15 mouse cellular contexts compared by ENCODE assay signal in genomic region chr4:81129874-81130273, GRCm38 (mm10).
DNase-seq lines count a peak whose midpoint lies in the region; ATAC-seq lines count a peak whose summit lies in the region.
"Had no signal": no experiment of that assay in that cellular context is flagged by ENCODE, and none has a peak within 500 bp of the region (broad histone marks: within the 10 kb centered on the region; RNA-seq: fewer than 3 reads in every experiment).

No protein-coding gene starts in this region.

- no peak overlapping the region for H3K27ac ChIP-seq in kidney, embryonic 14.5 days (ENCODE audit: low read depth, low read length)
- H3K27ac ChIP-seq in liver, embryonic 11.5 days (ENCODE audit: low read depth, low read length): no peak overlapping the region
- H3K27ac ChIP-seq: hindbrain, embryonic 10.5 days; limb, embryonic 12.5 days; midbrain, embryonic 12.5 days had no signal

- H3K4me2 ChIP-seq in kidney, embryonic 14.5 days (replicated peaks; ENCODE audit: low read depth, low read length): no peak overlapping the region
- no peak overlapping the region for H3K4me2 ChIP-seq in liver, embryonic 11.5 days
- H3K4me2 ChIP-seq: limb, embryonic 12.5 days; midbrain, embryonic 12.5 days had no signal

- ATAC-seq in kidney, embryonic 14.5 days (ENCODE audit: low FRiP score, low TSS enrichment): peak; percentile 86; the same call in 1 of the 2 replicates
- ATAC-seq in liver, embryonic 11.5 days (replicated peaks; ENCODE audit: low FRiP score): no peak
- ATAC-seq: forebrain, embryonic 14.5 days; Patski had no signal

- H3K9me3 ChIP-seq in kidney, embryonic 14.5 days (ENCODE audit: control insufficient read depth, low read length): 0 out of 2 replicates have a peak, but pooled peaks cover 6% of the 10 kb centered on the region
- H3K9me3 ChIP-seq in liver, embryonic 11.5 days (ENCODE audit: control insufficient read depth, low read length): no peaks in the 10 kb centered on the region
- H3K9me3 ChIP-seq: limb, embryonic 12.5 days; midbrain, embryonic 12.5 days had no signal

- no peaks in the 10 kb centered on the region for H3K36me3 ChIP-seq in kidney, embryonic 14.5 days (ENCODE audit: control insufficient read depth, insufficient read depth, low read length)
- H3K36me3 ChIP-seq in liver, embryonic 11.5 days (ENCODE audit: control insufficient read depth, insufficient read depth, low read length): no peaks in the 10 kb centered on the region
- H3K36me3 ChIP-seq: hindbrain, embryonic 10.5 days; limb, embryonic 12.5 days; midbrain, embryonic 12.5 days had no signal

- WGBS in kidney, embryonic 14.5 days: 23% methylated on average over 2 of the region's 2 CpGs
- 55% methylated on average over 2 of the region's 2 CpGs for WGBS in liver, embryonic 11.5 days

- no peaks in the 10 kb centered on the region for H3K4me1 ChIP-seq in kidney, embryonic 14.5 days (ENCODE audit: control insufficient read depth, insufficient read depth, low read length)
- H3K4me1 ChIP-seq in liver, embryonic 11.5 days (replicated peaks; ENCODE audit: control insufficient read depth, insufficient read depth, low read length): no peaks in the 10 kb centered on the region
- H3K4me1 ChIP-seq: hindbrain, embryonic 10.5 days; limb, embryonic 12.5 days; midbrain, embryonic 12.5 days had no signal

- no peak overlapping the region for H3K4me3 ChIP-seq in kidney, embryonic 14.5 days (ENCODE audit: low read length)
- H3K4me3 ChIP-seq in liver, embryonic 11.5 days (ENCODE audit: low read depth, low read length): no peak overlapping the region
- H3K4me3 ChIP-seq: hindbrain, embryonic 10.5 days; limb, embryonic 12.5 days; midbrain, embryonic 12.5 days had no signal

- H3K9ac ChIP-seq in kidney, embryonic 14.5 days (ENCODE audit: low read depth, low read length): no peak overlapping the region
- no peak overlapping the region for H3K9ac ChIP-seq in liver, embryonic 11.5 days (ENCODE audit: low read depth, low read length)
- H3K9ac ChIP-seq: limb, embryonic 12.5 days; midbrain, embryonic 12.5 days had no signal

- no peaks in the 10 kb centered on the region for H3K27me3 ChIP-seq in kidney, embryonic 14.5 days (ENCODE audit: control insufficient read depth, insufficient read depth, low read length)
- no peaks in the 10 kb centered on the region for H3K27me3 ChIP-seq in liver, embryonic 11.5 days (replicated peaks; ENCODE audit: control insufficient read depth, insufficient read depth, low read length)
- H3K27me3 ChIP-seq: limb, embryonic 12.5 days; midbrain, embryonic 12.5 days; Patski had no signal

- DNase-seq in embryo, embryonic 11 days: peak; percentile 2
- DNase-seq in embryo, embryonic 9.5 days (ENCODE audit: extremely low spot score): no peak
- DNase-seq in kidney, adult 9 months: no peak
- DNase-seq in adipocyte (ENCODE audit: low spot score): peak; percentile 11
- peak; percentile 27 for DNase-seq in lung, postnatal 14 days
- no peak for DNase-seq in cerebellum, adult 11 months
- no peak for DNase-seq in liver, embryonic 11.5 days (ENCODE audit: low spot score)
- DNase-seq: cerebellum, postnatal 25 days; thymus, adult 18-20 months had no signal

Comparison
In these comparisons a context has a peak if more than half of its experiments do, and no peak if none do; other contexts are left out.
1. DNase-seq: peak in embryo, embryonic 11 days (single experiment), adipocyte (single experiment) and lung, postnatal 14 days (single experiment); none in embryo, embryonic 9.5 days (single experiment), kidney, adult 9 months (single experiment), cerebellum, adult 11 months (single experiment) and liver, embryonic 11.5 days (single experiment).